Mouse (Mus musculus): Measurements from ENCODE around the gene Xntrpc. TPM values are rescaled to one million over a fixed set of nuclear protein-coding genes. Genes with fewer than 3 reads are reported as not detected.
"Not testable (repeated sequence)": the region's sequence is repeated elsewhere in the genome, so short reads cannot be mapped to it uniquely, and the experiment has no call there.

Gene Xntrpc
- 1.6 and 1.7 TPM in 2 replicates for polyA plus RNA-seq (2015; fragmentation: Nextera tagmentation; extraction: Ambion mirVana)

- no peaks in the 10 kb centered on the region for H3K9me3 ChIP-seq (replicated peaks)
- under 1% methylated on average over 56 of the region's 56 CpGs for WGBS
- peaks cover 14% of the 10 kb centered on the region; the same call in 1 of the 2 replicates for H3K36me3 ChIP-seq
- ATAC-seq (replicated peaks; ENCODE audit: low FRiP score): peak; percentile 99
- H3K4me3 ChIP-seq (replicated peaks): peak within 1 kb of the TSS; percentile 82
- peak within 1 kb of the TSS; percentile 92 for H3K27ac ChIP-seq
- H3K4me2 ChIP-seq: peak within 1 kb of the TSS; percentile 68
- H3K4me1 ChIP-seq: peaks cover 35% of the 10 kb centered on the region
- peak within 1 kb of the TSS; percentile 73 for H3K9ac ChIP-seq
- no peaks in the 10 kb centered on the region for H3K27me3 ChIP-seq
Measured at GRCm38 (mm10) chr7:102065046-102065891, at the start of gene Xntrpc, which contains the start of the genes Rnf121 and Xndc1. Xntrpc (plus strand) TSS chr7:102065713. Rnf121 (minus strand) TSS chr7:102065469. Xndc1 (plus strand) TSS chr7:102065511.

GRCm38 (mm10) chr7:102016936-102017335, 48.6 kb upstream of the Xntrpc start:
- H3K4me2 ChIP-seq: no peak overlapping the region
- H3K9ac ChIP-seq: no peak overlapping the region
- H3K36me3 ChIP-seq: peaks cover 98% of the 10 kb centered on the region
- ATAC-seq (replicated peaks; ENCODE audit: low FRiP score): no peak
- WGBS: 83% methylated on average over 4 of the region's 4 CpGs
- H3K27me3 ChIP-seq: no peaks in the 10 kb centered on the region
- no peaks in the 10 kb centered on the region for H3K4me1 ChIP-seq
- H3K27ac ChIP-seq: no peak overlapping the region
- no peaks in the 10 kb centered on the region for H3K9me3 ChIP-seq (replicated peaks)
- H3K4me3 ChIP-seq (replicated peaks): no peak overlapping the region

- H3K9me3 ChIP-seq (replicated peaks): no peaks in the 10 kb centered on the region
- peaks cover 98% of the 10 kb centered on the region for H3K36me3 ChIP-seq
- no peak overlapping the region for H3K4me2 ChIP-seq
- whole genome bisulfite sequencing: 80% methylated on average over 5 of the region's 5 CpGs
- H3K27me3 ChIP-seq: no peaks in the 10 kb centered on the region
- ATAC-seq (replicated peaks; ENCODE audit: low FRiP score): no peak
- H3K4me1 ChIP-seq: no peaks in the 10 kb centered on the region
- H3K4me3 ChIP-seq (replicated peaks): no peak overlapping the region
- H3K9ac ChIP-seq: no peak overlapping the region
- no peak overlapping the region for H3K27ac ChIP-seq
Measured at GRCm38 (mm10) chr7:102017452-102017851, 48.1 kb upstream of the Xntrpc start.

- peak overlapping the region; percentile 3; the same call in 1 of the 2 replicates for H3K27ac ChIP-seq
- WGBS: 70% methylated on average over 7 of the region's 7 CpGs
- no peaks in the 10 kb centered on the region for H3K9me3 ChIP-seq (replicated peaks)
- H3K4me1 ChIP-seq: no peaks in the 10 kb centered on the region
- H3K9ac ChIP-seq: no peak overlapping the region
- H3K4me2 ChIP-seq: no peak overlapping the region
- no peaks in the 10 kb centered on the region for H3K27me3 ChIP-seq
- peaks cover 98% of the 10 kb centered on the region for H3K36me3 ChIP-seq
- no peak overlapping the region for H3K4me3 ChIP-seq (replicated peaks)
- no peak for ATAC-seq (replicated peaks; ENCODE audit: low FRiP score)
Measured at GRCm38 (mm10) chr7:102018034-102018433, 47.5 kb upstream of the Xntrpc start.

GRCm38 (mm10) chr7:102018590-102018989, 46.9 kb upstream of the Xntrpc start, which contains the start of gene Il18bp:
Il18bp (minus strand) TSS chr7:102018690.
- no peaks in the 10 kb centered on the region for H3K9me3 ChIP-seq (replicated peaks)
- H3K27ac ChIP-seq: peak within 1 kb of the TSS; percentile 3; the same call in 1 of the 2 replicates
- ATAC-seq (replicated peaks; ENCODE audit: low FRiP score): no peak
- 84% methylated on average over 3 of the region's 3 CpGs for WGBS
- H3K4me1 ChIP-seq: no peaks in the 10 kb centered on the region
- H3K4me2 ChIP-seq: no peak within 1 kb of the TSS
- H3K9ac ChIP-seq: no peak within 1 kb of the TSS
- no peaks in the 10 kb centered on the region for H3K27me3 ChIP-seq
- H3K36me3 ChIP-seq: peaks cover 98% of the 10 kb centered on the region
- no peak within 1 kb of the TSS for H3K4me3 ChIP-seq (replicated peaks)

- no peaks in the 10 kb centered on the region for H3K27me3 ChIP-seq
- WGBS: 68% methylated on average over 3 of the region's 3 CpGs
- no peak overlapping the region for H3K4me2 ChIP-seq
- H3K36me3 ChIP-seq: peaks cover 97% of the 10 kb centered on the region
- no peaks in the 10 kb centered on the region for H3K4me1 ChIP-seq
- no peak overlapping the region for H3K27ac ChIP-seq
- ATAC-seq (replicated peaks; ENCODE audit: low FRiP score): no peak
- H3K9me3 ChIP-seq (replicated peaks): no peaks in the 10 kb centered on the region
- no peak overlapping the region for H3K4me3 ChIP-seq (replicated peaks)
- H3K9ac ChIP-seq: no peak overlapping the region
Measured at GRCm38 (mm10) chr7:102019362-102019761, 46.2 kb upstream of the Xntrpc start.

- H3K36me3 ChIP-seq: peaks cover 92% of the 10 kb centered on the region
- 85% methylated on average over 2 of the region's 2 CpGs for WGBS
- not testable (repeated sequence) for H3K9ac ChIP-seq; H3K4me1 ChIP-seq; H3K27me3 ChIP-seq; ATAC-seq (replicated peaks; ENCODE audit: low FRiP score); H3K27ac ChIP-seq; H3K9me3 ChIP-seq (replicated peaks); H3K4me3 ChIP-seq (replicated peaks); H3K4me2 ChIP-seq
Measured at GRCm38 (mm10) chr7:102020934-102021333, 44.6 kb upstream of the Xntrpc start.

- Histone ChIP-seq H3K36me3 (peaks cover 88% of the 10 kb centered on the region), H3K9ac (no peak overlapping the region), H3K4me3 (replicated peaks) (no peak overlapping the region), H3K4me1 (no peaks in the 10 kb centered on the region), H3K27ac (no peak overlapping the region), H3K27me3 (no peaks in the 10 kb centered on the region), H3K4me2 (no peak overlapping the region), H3K9me3 (replicated peaks) (no peaks in the 10 kb centered on the region)
- WGBS: 93% methylated on average over 9 of the region's 9 CpGs
- no peak for ATAC-seq (replicated peaks; ENCODE audit: low FRiP score)
Measured at GRCm38 (mm10) chr7:102023821-102024220, 41.7 kb upstream of the Xntrpc start.

GRCm38 (mm10) chr7:102025187-102026119, 40.1 kb upstream of the Xntrpc start:
- no peaks in the 10 kb centered on the region for H3K27me3 ChIP-seq
- H3K4me1 ChIP-seq: no peaks in the 10 kb centered on the region
- no peak overlapping the region for H3K9ac ChIP-seq
- H3K36me3 ChIP-seq: peaks cover 86% of the 10 kb centered on the region
- no peak overlapping the region for H3K27ac ChIP-seq
- WGBS: 87% methylated on average over 2 of the region's 2 CpGs
- no peak for ATAC-seq (replicated peaks; ENCODE audit: low FRiP score)
- no peaks in the 10 kb centered on the region for H3K9me3 ChIP-seq (replicated peaks)
- no peak overlapping the region for H3K4me3 ChIP-seq (replicated peaks)
- H3K4me2 ChIP-seq: no peak overlapping the region

- H3K4me1 ChIP-seq: no peaks in the 10 kb centered on the region
- H3K4me2 ChIP-seq: no peak overlapping the region
- no peaks in the 10 kb centered on the region for H3K9me3 ChIP-seq (replicated peaks)
- no peak overlapping the region for H3K9ac ChIP-seq
- ATAC-seq (replicated peaks; ENCODE audit: low FRiP score): no peak
- H3K4me3 ChIP-seq (replicated peaks): no peak overlapping the region
- H3K27ac ChIP-seq: no peak overlapping the region
- H3K36me3 ChIP-seq: peaks cover 99% of the 10 kb centered on the region
- WGBS: 97% methylated on average over 1 of the region's 1 CpGs
- H3K27me3 ChIP-seq: no peaks in the 10 kb centered on the region
Measured at GRCm38 (mm10) chr7:102034904-102035303, 30.6 kb upstream of the Xntrpc start.

- no peak overlapping the region for H3K27ac ChIP-seq
- peaks cover 100% of the 10 kb centered on the region for H3K36me3 ChIP-seq
- no peak for ATAC-seq (replicated peaks; ENCODE audit: low FRiP score)
- no peaks in the 10 kb centered on the region for H3K9me3 ChIP-seq (replicated peaks)
- no peaks in the 10 kb centered on the region for H3K27me3 ChIP-seq
- WGBS: 91% methylated on average over 2 of the region's 2 CpGs
- no peak overlapping the region for H3K4me3 ChIP-seq (replicated peaks)
- no peaks in the 10 kb centered on the region for H3K4me1 ChIP-seq
- H3K9ac ChIP-seq: no peak overlapping the region
- no peak overlapping the region for H3K4me2 ChIP-seq
Measured at GRCm38 (mm10) chr7:102035534-102035933, 30.0 kb upstream of the Xntrpc start.

GRCm38 (mm10) chr7:102037318-102037717, 28.2 kb upstream of the Xntrpc start:
- WGBS: 88% methylated on average over 3 of the region's 3 CpGs
- ATAC-seq (replicated peaks; ENCODE audit: low FRiP score): no peak
- Histone ChIP-seq H3K27me3 (no peaks in the 10 kb centered on the region), H3K4me2 (no peak overlapping the region), H3K27ac (no peak overlapping the region), H3K36me3 (peaks cover 97% of the 10 kb centered on the region), H3K9ac (no peak overlapping the region), H3K4me1 (no peaks in the 10 kb centered on the region), H3K4me3 (replicated peaks) (no peak overlapping the region), H3K9me3 (replicated peaks) (no peaks in the 10 kb centered on the region)
